Mouse (Mus musculus): ENCODE data around the gene Cacna1e. TPM values are rescaled to one million over a fixed set of nuclear protein-coding genes. Genes with fewer than 3 reads are reported as not detected.

Gene Cacna1e
- polyA plus RNA-seq, 1 experiment from 2014 or later, result 35.1 TPM

DNA sequence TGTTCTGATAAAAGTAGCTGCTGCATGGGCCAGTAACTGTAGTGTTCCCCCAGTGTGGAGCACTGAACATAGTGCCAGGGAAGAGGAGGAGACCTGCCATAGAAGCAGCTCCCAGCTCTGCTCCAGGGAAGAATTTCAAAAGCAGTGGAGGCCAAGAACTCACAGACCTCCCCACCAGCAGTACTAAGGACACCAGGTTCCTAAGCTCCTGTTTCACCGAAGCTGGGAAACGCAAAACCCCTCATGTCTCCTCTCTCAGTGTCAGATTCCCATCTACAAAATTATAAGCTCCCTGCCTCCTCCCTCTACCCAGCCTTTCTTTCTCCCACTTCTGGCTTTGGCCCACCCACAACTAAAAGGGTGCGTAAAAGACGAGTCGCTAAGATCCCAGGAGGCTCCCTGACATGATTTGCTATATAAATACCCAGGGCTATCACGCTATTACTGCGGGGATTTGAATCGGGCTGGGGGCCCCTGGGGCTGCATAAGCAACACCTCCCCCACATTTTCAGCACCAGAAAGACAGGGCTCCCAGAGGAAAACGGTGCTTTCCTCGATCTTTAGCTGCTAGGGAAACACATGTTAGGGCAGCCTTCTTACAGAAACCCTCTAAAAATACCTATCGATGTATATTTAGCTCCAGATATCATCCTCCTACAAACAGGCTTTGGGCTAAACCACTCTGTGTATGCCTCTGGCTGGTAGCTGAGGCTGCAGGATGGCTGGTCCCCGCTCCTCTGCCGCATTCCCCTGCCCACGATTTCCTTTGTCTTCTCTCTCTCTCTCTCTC, 195.2 kb downstream of the Cacna1e start:
- Histone ChIP-seq H3K9ac (replicated peaks; ENCODE audit: low read depth, low read length) (no peak overlapping the region), H3K27me3 (ENCODE audit: control insufficient read depth, insufficient read depth, low read length) (no peaks in the 10 kb centered on the region), H3K4me3 (ENCODE audit: low read depth, low read length) (no peak overlapping the region), H3K4me2 (ENCODE audit: low read depth, low read length) (no peak overlapping the region), H3K27ac (ENCODE audit: low read depth, low read length) (no peak overlapping the region), H3K4me1 (ENCODE audit: control insufficient read depth, insufficient read depth, low read length) (no peaks in the 10 kb centered on the region), H3K9me3 (ENCODE audit: control insufficient read depth, low read length) (no peaks in the 10 kb centered on the region), H3K36me3 (ENCODE audit: control insufficient read depth, insufficient read depth, low read length) (no peaks in the 10 kb centered on the region)
- ATAC-seq (ENCODE audit: low read depth), result peak; percentile 17; the same call in 1 of the 2 replicates
- 39% methylated on average over 14 of the region's 14 CpGs for WGBS

DNA sequence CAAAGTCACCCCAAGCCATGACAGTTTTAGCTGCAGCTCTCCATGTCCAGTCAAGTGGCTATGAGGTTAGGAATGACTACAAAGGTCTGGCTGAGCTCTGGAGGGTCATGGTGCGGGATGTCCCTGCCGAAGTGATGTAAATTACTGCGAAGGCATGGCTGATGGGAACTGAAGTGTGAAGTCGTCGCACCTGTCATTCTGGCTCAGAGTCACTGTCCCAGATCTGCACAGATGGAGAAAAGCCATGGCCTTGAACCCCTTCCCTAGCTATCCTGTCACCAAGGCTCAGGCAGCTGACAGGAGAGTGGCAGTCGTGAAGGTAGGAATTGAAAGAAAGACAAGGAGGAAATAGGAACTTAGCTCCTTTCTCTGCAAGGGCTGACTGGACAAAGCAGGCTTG, 197.4 kb downstream of the Cacna1e start:
- Histone ChIP-seq H3K9me3 (ENCODE audit: control insufficient read depth, low read length) (no peaks in the 10 kb centered on the region), H3K4me1 (ENCODE audit: control insufficient read depth, insufficient read depth, low read length) (no peaks in the 10 kb centered on the region), H3K36me3 (ENCODE audit: control insufficient read depth, insufficient read depth, low read length) (no peaks in the 10 kb centered on the region), H3K9ac (replicated peaks; ENCODE audit: low read depth, low read length) (no peak overlapping the region), H3K4me3 (ENCODE audit: low read depth, low read length) (no peak overlapping the region), H3K27ac (ENCODE audit: low read depth, low read length) (no peak overlapping the region), H3K4me2 (ENCODE audit: low read depth, low read length) (no peak overlapping the region), H3K27me3 (ENCODE audit: control insufficient read depth, insufficient read depth, low read length) (no peaks in the 10 kb centered on the region)
- 74% methylated on average over 6 of the region's 6 CpGs for WGBS
- ATAC-seq (ENCODE audit: low read depth), result no peak

DNA sequence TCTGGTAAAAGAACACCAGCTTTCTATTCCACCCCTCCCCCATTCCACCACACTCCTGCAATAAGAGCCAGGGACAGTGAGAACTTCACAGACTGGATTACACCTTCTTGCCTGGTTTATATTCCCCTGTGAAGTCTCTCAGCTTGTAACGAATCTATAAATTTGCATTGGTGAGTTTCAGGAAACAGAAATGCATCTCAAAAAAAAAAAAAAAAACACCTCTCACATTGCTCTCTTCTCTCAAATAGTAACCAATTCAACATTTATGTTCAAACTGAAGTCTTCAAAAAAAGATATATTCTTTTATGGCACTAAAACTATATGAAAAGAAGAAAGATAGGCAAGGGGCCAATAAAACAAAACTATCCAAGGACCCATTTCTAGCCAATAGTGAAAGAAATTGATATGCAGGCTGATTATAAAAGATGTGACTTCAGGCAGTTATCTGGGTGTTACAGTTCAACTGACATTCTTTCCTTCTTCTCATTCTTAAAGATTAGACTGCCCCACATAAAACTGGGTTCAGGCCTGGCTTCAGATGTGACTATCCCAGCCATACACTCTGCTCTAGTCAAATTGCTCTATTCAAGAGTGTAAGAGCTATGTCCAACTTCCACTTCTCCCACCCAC, 200.7 kb downstream of the Cacna1e start:
- no peak for ATAC-seq (ENCODE audit: low read depth)
- H3K9ac ChIP-seq (replicated peaks; ENCODE audit: low read depth, low read length), result no peak overlapping the region

DNA sequence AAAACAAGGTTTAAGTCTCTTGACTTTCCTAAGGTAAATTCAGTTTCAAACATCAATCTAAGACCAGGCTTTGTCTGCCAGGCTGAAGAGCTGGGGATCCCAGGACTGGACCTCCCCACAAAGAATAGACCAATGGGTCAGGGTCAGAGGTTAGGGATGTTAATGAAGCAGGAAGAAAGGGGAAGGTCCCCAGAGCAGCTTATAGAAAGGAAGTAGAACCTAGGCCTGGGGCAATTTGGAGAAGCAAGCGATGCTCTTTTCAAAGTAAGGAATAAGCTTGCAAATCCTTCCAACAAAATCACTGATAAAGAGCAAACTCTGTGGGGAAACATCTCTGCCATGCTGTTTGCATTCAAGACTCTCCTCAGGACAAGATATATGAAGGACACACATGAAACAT, 205.3 kb downstream of the Cacna1e start:
- no peaks in the 10 kb centered on the region for H3K4me1 ChIP-seq (ENCODE audit: control insufficient read depth, insufficient read depth, low read length)
- ATAC-seq (ENCODE audit: low read depth), result no peak
- H3K4me2 ChIP-seq (ENCODE audit: low read depth, low read length), result no peak overlapping the region
- 31% methylated on average over 1 of the region's 1 CpGs for WGBS
- H3K9ac ChIP-seq (replicated peaks; ENCODE audit: low read depth, low read length), result no peak overlapping the region
- no peaks in the 10 kb centered on the region for H3K27me3 ChIP-seq (ENCODE audit: control insufficient read depth, insufficient read depth, low read length)
- H3K9me3 ChIP-seq (ENCODE audit: control insufficient read depth, low read length), result no peaks in the 10 kb centered on the region
- H3K36me3 ChIP-seq (ENCODE audit: control insufficient read depth, insufficient read depth, low read length), result no peaks in the 10 kb centered on the region
- no peak overlapping the region for H3K4me3 ChIP-seq (ENCODE audit: low read depth, low read length)
- no peak overlapping the region for H3K27ac ChIP-seq (ENCODE audit: low read depth, low read length)

More for the DNA sequence above, 200.7 kb downstream of the Cacna1e start:
- Histone ChIP-seq H3K4me3 (ENCODE audit: low read depth, low read length) (no peak overlapping the region), H3K27me3 (ENCODE audit: control insufficient read depth, insufficient read depth, low read length) (no peaks in the 10 kb centered on the region), H3K9me3 (ENCODE audit: control insufficient read depth, low read length) (no peaks in the 10 kb centered on the region), H3K4me1 (ENCODE audit: control insufficient read depth, insufficient read depth, low read length) (no peaks in the 10 kb centered on the region), H3K4me2 (ENCODE audit: low read depth, low read length) (no peak overlapping the region), H3K27ac (ENCODE audit: low read depth, low read length) (no peak overlapping the region), H3K36me3 (ENCODE audit: control insufficient read depth, insufficient read depth, low read length) (no peaks in the 10 kb centered on the region)
- 66% methylated on average over 1 of the region's 1 CpGs for WGBS

DNA sequence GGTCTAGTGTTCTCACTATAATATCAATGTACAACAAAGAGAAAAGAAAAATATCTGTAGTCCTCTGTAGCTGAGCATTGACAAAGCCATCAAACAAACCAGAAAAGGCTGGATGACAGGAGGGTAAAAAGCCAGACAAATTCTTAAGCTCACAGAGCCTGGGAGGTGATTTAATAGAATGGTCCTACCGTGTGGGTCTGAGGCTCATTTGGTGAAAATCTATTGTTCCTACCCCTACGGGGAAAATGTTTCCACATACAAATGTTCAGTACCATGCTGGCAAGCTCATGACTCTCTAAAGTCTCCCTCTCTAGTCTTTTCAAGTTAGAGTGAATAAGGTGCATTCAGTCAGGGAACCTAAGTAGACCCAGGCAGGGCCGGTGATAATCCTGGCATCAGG, 206.2 kb downstream of the Cacna1e start:
- ATAC-seq (ENCODE audit: low read depth), result no peak
- H3K27me3 ChIP-seq (ENCODE audit: control insufficient read depth, insufficient read depth, low read length), result no peaks in the 10 kb centered on the region
- WGBS, result 55% methylated on average over 3 of the region's 3 CpGs

DNA sequence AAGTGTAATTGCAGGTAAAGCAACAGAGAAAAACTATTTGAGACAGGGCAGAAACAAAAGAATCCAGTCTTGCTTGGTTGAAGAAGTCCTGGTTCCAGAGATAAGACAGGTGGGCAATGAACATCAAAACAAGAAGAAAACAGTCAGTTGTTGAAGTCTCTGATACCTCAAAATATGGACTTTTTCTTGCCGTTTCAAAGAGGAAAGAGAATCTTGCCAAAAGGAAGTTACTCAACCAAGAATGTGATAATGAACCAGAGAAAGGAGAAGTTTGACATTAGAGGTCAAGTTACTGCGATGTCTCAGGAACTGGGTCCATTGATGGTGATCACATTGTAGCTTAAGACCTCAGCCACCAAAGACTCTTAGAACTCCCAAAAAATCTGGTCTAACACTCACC, 206.6 kb downstream of the Cacna1e start:
- H3K9me3 ChIP-seq (ENCODE audit: control insufficient read depth, low read length), result no peaks in the 10 kb centered on the region
- ATAC-seq (ENCODE audit: low read depth), result no peak
- no peaks in the 10 kb centered on the region for H3K36me3 ChIP-seq (ENCODE audit: control insufficient read depth, insufficient read depth, low read length)
- 93% methylated on average over 2 of the region's 2 CpGs for whole genome bisulfite sequencing
- H3K27me3 ChIP-seq (ENCODE audit: control insufficient read depth, insufficient read depth, low read length), result no peaks in the 10 kb centered on the region
- no peak overlapping the region for H3K9ac ChIP-seq (replicated peaks; ENCODE audit: low read depth, low read length)
- no peak overlapping the region for H3K4me2 ChIP-seq (ENCODE audit: low read depth, low read length)
- H3K4me1 ChIP-seq (ENCODE audit: control insufficient read depth, insufficient read depth, low read length), result no peaks in the 10 kb centered on the region
- H3K4me3 ChIP-seq (ENCODE audit: low read depth, low read length), result no peak overlapping the region
- no peak overlapping the region for H3K27ac ChIP-seq (ENCODE audit: low read depth, low read length)

More for the DNA sequence above, 206.2 kb downstream of the Cacna1e start:
- no peaks in the 10 kb centered on the region for H3K9me3 ChIP-seq (ENCODE audit: control insufficient read depth, low read length)
- no peak overlapping the region for H3K4me2 ChIP-seq (ENCODE audit: low read depth, low read length)
- no peaks in the 10 kb centered on the region for H3K36me3 ChIP-seq (ENCODE audit: control insufficient read depth, insufficient read depth, low read length)
- H3K9ac ChIP-seq (replicated peaks; ENCODE audit: low read depth, low read length), result no peak overlapping the region
- H3K4me1 ChIP-seq (ENCODE audit: control insufficient read depth, insufficient read depth, low read length), result no peaks in the 10 kb centered on the region
- H3K4me3 ChIP-seq (ENCODE audit: low read depth, low read length), result no peak overlapping the region
- H3K27ac ChIP-seq (ENCODE audit: low read depth, low read length), result no peak overlapping the region

DNA sequence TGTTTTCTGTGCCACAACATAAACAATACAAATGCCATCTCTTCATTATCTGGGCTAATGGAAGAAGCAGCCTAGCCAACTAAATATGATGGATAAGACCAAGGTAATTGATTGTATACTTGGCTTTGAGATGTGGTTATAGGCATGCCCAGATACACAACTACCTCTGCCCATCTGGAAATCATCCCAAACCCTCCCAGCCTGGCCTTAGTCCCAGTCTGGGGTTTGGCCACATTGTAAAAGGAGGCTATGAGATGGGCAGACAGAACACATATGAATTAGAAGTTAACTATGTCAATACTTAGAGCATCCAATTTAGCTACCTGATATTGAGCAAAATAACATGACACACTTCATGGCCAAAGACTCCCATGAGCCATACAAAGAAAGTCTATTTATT, 220.6 kb downstream of the Cacna1e start:
- H3K27me3 ChIP-seq (ENCODE audit: control insufficient read depth, insufficient read depth, low read length), result no peaks in the 10 kb centered on the region
- H3K4me1 ChIP-seq (ENCODE audit: control insufficient read depth, insufficient read depth, low read length), result peaks cover 4% of the 10 kb centered on the region; the same call in 1 of the 2 replicates
- H3K9ac ChIP-seq (replicated peaks; ENCODE audit: low read depth, low read length), result no peak overlapping the region
- H3K36me3 ChIP-seq (ENCODE audit: control insufficient read depth, insufficient read depth, low read length), result no peaks in the 10 kb centered on the region
- H3K27ac ChIP-seq (ENCODE audit: low read depth, low read length), result no peak overlapping the region
- no peaks in the 10 kb centered on the region for H3K9me3 ChIP-seq (ENCODE audit: control insufficient read depth, low read length)
- H3K4me2 ChIP-seq (ENCODE audit: low read depth, low read length), result no peak overlapping the region
- H3K4me3 ChIP-seq (ENCODE audit: low read depth, low read length), result no peak overlapping the region
- no peak for ATAC-seq (ENCODE audit: low read depth)

DNA sequence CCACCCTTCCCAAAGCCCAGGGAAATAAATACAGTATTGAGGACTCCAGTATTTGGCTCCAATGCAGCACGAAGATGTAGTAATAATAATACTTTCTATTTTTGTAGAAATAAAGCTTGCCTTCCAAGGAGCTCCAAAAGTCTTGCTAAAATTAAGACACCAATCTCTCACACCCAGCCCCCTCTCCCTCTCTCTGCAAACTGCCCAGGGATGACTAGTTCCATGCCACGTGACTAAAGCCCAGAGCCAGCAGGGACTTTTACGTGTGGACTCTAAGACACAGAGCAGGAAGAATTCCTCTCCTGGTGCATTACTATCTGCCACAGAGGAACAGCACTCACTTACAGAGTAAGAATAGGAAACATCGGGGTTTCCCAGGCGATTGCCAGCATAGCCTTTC, 222.3 kb downstream of the Cacna1e start:
- Histone ChIP-seq H3K4me2 (ENCODE audit: low read depth, low read length) (no peak overlapping the region), H3K36me3 (ENCODE audit: control insufficient read depth, insufficient read depth, low read length) (no peaks in the 10 kb centered on the region), H3K27ac (ENCODE audit: low read depth, low read length) (no peak overlapping the region), H3K9ac (replicated peaks; ENCODE audit: low read depth, low read length) (no peak overlapping the region), H3K9me3 (ENCODE audit: control insufficient read depth, low read length) (no peaks in the 10 kb centered on the region), H3K4me1 (ENCODE audit: control insufficient read depth, insufficient read depth, low read length) (peaks cover 4% of the 10 kb centered on the region; the same call in 1 of the 2 replicates), H3K4me3 (ENCODE audit: low read depth, low read length) (no peak overlapping the region), H3K27me3 (ENCODE audit: control insufficient read depth, insufficient read depth, low read length) (no peaks in the 10 kb centered on the region)
- no peak for ATAC-seq (ENCODE audit: low read depth)
- WGBS, result 76% methylated on average over 5 of the region's 5 CpGs

DNA sequence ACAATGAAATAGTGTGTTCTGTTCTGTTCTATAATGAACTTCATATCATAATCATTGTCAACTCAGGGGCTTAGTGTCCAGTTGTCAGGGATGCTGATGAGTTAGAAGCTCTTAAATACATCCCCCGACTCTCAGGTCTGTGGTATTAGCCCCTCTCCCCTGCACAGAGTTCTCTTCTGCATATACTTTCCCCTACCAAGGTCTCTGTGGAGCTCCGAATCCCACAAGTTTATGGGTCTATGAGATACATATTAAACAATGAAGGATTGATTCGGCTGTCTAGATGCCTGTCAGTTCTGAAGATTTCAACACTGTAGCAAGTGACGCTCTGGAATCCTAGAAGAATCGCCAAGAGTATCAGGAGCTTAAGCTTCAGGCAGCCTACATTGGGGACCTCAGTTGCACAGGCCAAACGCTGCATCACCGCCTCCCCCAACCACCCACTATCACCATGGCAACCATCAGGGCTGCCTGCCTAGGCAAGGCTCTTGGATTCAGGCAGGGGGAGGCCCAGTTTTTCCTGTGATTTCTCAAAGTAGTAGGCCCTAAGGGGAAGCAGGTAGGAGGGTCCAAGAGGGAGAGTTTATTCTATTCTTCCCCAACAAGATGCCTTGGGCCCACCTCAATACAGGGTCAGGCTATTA, 223.0 kb downstream of the Cacna1e start:
- H3K27ac ChIP-seq (ENCODE audit: low read depth, low read length), result no peak overlapping the region
- ATAC-seq (ENCODE audit: low read depth), result peak; percentile 92
- H3K4me3 ChIP-seq (ENCODE audit: low read depth, low read length), result no peak overlapping the region
- no peaks in the 10 kb centered on the region for H3K27me3 ChIP-seq (ENCODE audit: control insufficient read depth, insufficient read depth, low read length)
- no peak overlapping the region for H3K9ac ChIP-seq (replicated peaks; ENCODE audit: low read depth, low read length)
- no peak overlapping the region for H3K4me2 ChIP-seq (ENCODE audit: low read depth, low read length)
- 59% methylated on average over 7 of the region's 7 CpGs for WGBS
- peaks cover 4% of the 10 kb centered on the region; the same call in 1 of the 2 replicates for H3K4me1 ChIP-seq (ENCODE audit: control insufficient read depth, insufficient read depth, low read length)
- H3K9me3 ChIP-seq (ENCODE audit: control insufficient read depth, low read length), result no peaks in the 10 kb centered on the region
- no peaks in the 10 kb centered on the region for H3K36me3 ChIP-seq (ENCODE audit: control insufficient read depth, insufficient read depth, low read length)

Data from neural tube, embryonic 14.5 days (tissue).